Mouse (Mus musculus) liver, embryonic 16.5 days (tissue): ENCODE measurements at regions not wholly inside any gene's neighbourhood (a gene's known extent, or its start where the extent isn't known, plus 50 kb on each side); places are given as distances from the start of the nearest gene placed in this dataset.

Experiments used
- ATAC-seq: fragments of 200-750 bp; cut with Nextera tagmentation; 2 replicates; pipeline ENCODE4 v1.8.0; 2017; ENCODE audit warnings: low read depth, mild to moderate bottlenecking, moderate number of reproducible peaks, moderate library complexity
- H3K27ac ChIP-seq: fragments of 300-500 bp; sonication (generic); 2 replicates; pipeline ENCODE4 v1.5.1; 2014; ENCODE audit warnings: mild to moderate bottlenecking, low read length
- H3K27me3 ChIP-seq: fragments of 300-500 bp; sonication (generic); 2 replicates; pipeline ENCODE4 v1.6.1; 2014; ENCODE audit warnings: low read depth, low read length, mixed read lengths; ENCODE audit not compliant: control insufficient read depth, insufficient read depth
- H3K36me3 ChIP-seq: fragments of 300-500 bp; sonication (generic); 2 replicates; pipeline ENCODE4 v1.6.1; 2014; ENCODE audit warnings: mild to moderate bottlenecking; ENCODE audit not compliant: control insufficient read depth, insufficient read depth
- H3K4me1 ChIP-seq: fragments of 300-500 bp; sonication (generic); 2 replicates; pipeline ENCODE4 v1.6.1; 2014; ENCODE audit warnings: low read depth, low read length, mixed read lengths; ENCODE audit not compliant: control insufficient read depth
- H3K4me2 ChIP-seq: fragments of 300-500 bp; sonication (generic); 2 replicates; pipeline ENCODE4 v1.6.1; 2014; ENCODE audit warnings: low read depth, low read length, mixed read lengths
- H3K4me3 ChIP-seq: fragments of 300-500 bp; sonication (generic); 2 replicates; pipeline ENCODE4 v1.5.1; 2014; ENCODE audit warnings: low read depth, mild to moderate bottlenecking, low read length
- H3K9ac ChIP-seq: fragments of 300-500 bp; sonication (generic); 2 replicates; pipeline ENCODE4 v1.6.1; 2014; ENCODE audit warnings: low read depth, low read length
- H3K9me3 ChIP-seq: fragments of 300-500 bp; sonication (generic); replicated peaks from 2 replicates; pipeline ENCODE4 v1.6.1; 2016; ENCODE audit warnings: low read length; ENCODE audit not compliant: control insufficient read depth
- WGBS: fragments of 180-500 bp; shearing (Covaris S2); extraction: QIAGEN DNeasy Blood & Tissue Kit; methylation state at CpG from one replicate; pipeline ENCODE4 v1.1.7; 2014; ENCODE audit not compliant: insufficient replicate concordance; 5-methylcytosine and 5-hydroxymethylcytosine counted together

GRCm38 (mm10) chr12:29236496-29236895, 291.7 kb upstream of the Myt1l start:
- H3K9me3 ChIP-seq: no peaks in the 10 kb centered on the region
- no peaks in the 10 kb centered on the region for H3K36me3 ChIP-seq
- WGBS: 84% methylated on average over 2 of the region's 2 CpGs
- H3K9ac ChIP-seq: no peak overlapping the region
- ATAC-seq: no peak
- no peaks in the 10 kb centered on the region for H3K27me3 ChIP-seq
- H3K4me2 ChIP-seq: no peak overlapping the region
- H3K4me3 ChIP-seq: no peak overlapping the region
- no peak overlapping the region for H3K27ac ChIP-seq
- H3K4me1 ChIP-seq: no peaks in the 10 kb centered on the region

- H3K27me3 ChIP-seq: no peaks in the 10 kb centered on the region
- WGBS: 37% methylated on average over 5 of the region's 5 CpGs
- H3K4me2 ChIP-seq: no peak overlapping the region
- H3K9me3 ChIP-seq: no peaks in the 10 kb centered on the region
- H3K36me3 ChIP-seq: no peaks in the 10 kb centered on the region
- H3K27ac ChIP-seq: no peak overlapping the region
- no peak overlapping the region for H3K9ac ChIP-seq
- no peaks in the 10 kb centered on the region for H3K4me1 ChIP-seq
- H3K4me3 ChIP-seq: no peak overlapping the region
- ATAC-seq: no peak
Observed at GRCm38 (mm10) chr12:29237516-29237915, 290.7 kb upstream of the Myt1l start.

- Histone ChIP-seq H3K4me3 (no peak overlapping the region), H3K4me2 (no peak overlapping the region), H3K27ac (no peak overlapping the region), H3K27me3 (no peaks in the 10 kb centered on the region), H3K36me3 (no peaks in the 10 kb centered on the region), H3K4me1 (no peaks in the 10 kb centered on the region), H3K9ac (no peak overlapping the region), H3K9me3 (no peaks in the 10 kb centered on the region)
- 57% methylated on average over 3 of the region's 3 CpGs for WGBS
- ATAC-seq: no peak
Observed at GRCm38 (mm10) chr12:29239482-29239881, 288.7 kb upstream of the Myt1l start.

- no peak overlapping the region for H3K9ac ChIP-seq
- H3K36me3 ChIP-seq: no peaks in the 10 kb centered on the region
- H3K4me2 ChIP-seq: no peak overlapping the region
- H3K27me3 ChIP-seq: no peaks in the 10 kb centered on the region
- no peak for ATAC-seq
- H3K9me3 ChIP-seq: no peaks in the 10 kb centered on the region
- 35% methylated on average over 5 of the region's 5 CpGs for WGBS
- no peak overlapping the region for H3K27ac ChIP-seq
- no peaks in the 10 kb centered on the region for H3K4me1 ChIP-seq
- no peak overlapping the region for H3K4me3 ChIP-seq
Observed at GRCm38 (mm10) chr12:29239975-29240374, 288.2 kb upstream of the Myt1l start.

- 60% methylated on average over 5 of the region's 5 CpGs for WGBS
- no peak overlapping the region for H3K4me2 ChIP-seq
- ATAC-seq: no peak
Observed at GRCm38 (mm10) chr12:29243087-29243486, 285.1 kb upstream of the Myt1l start.

GRCm38 (mm10) chr12:29246041-29246440, 282.1 kb upstream of the Myt1l start:
- no peak for ATAC-seq
- Histone ChIP-seq H3K27me3 (no peaks in the 10 kb centered on the region), H3K9ac (no peak overlapping the region), H3K27ac (no peak overlapping the region), H3K4me2 (no peak overlapping the region), H3K4me1 (no peaks in the 10 kb centered on the region), H3K4me3 (no peak overlapping the region), H3K9me3 (no peaks in the 10 kb centered on the region), H3K36me3 (no peaks in the 10 kb centered on the region)
- 42% methylated on average over 3 of the region's 3 CpGs for WGBS

More at GRCm38 (mm10) chr12:29243087-29243486, 285.1 kb upstream of the Myt1l start:
- Histone ChIP-seq H3K9ac (no peak overlapping the region), H3K4me3 (no peak overlapping the region), H3K27ac (no peak overlapping the region), H3K27me3 (no peaks in the 10 kb centered on the region), H3K4me1 (no peaks in the 10 kb centered on the region), H3K36me3 (no peaks in the 10 kb centered on the region), H3K9me3 (no peaks in the 10 kb centered on the region)

- ATAC-seq: no peak
- H3K27ac ChIP-seq: no peak overlapping the region
- H3K9ac ChIP-seq: no peak overlapping the region
- no peak overlapping the region for H3K4me3 ChIP-seq
- no peaks in the 10 kb centered on the region for H3K4me1 ChIP-seq
- WGBS: 41% methylated on average over 5 of the region's 5 CpGs
- H3K27me3 ChIP-seq: no peaks in the 10 kb centered on the region
- H3K4me2 ChIP-seq: no peak overlapping the region
- no peaks in the 10 kb centered on the region for H3K9me3 ChIP-seq
- H3K36me3 ChIP-seq: no peaks in the 10 kb centered on the region
Observed at GRCm38 (mm10) chr12:29247356-29247755, 280.8 kb upstream of the Myt1l start.

- H3K4me1 ChIP-seq: no peaks in the 10 kb centered on the region
Observed at GRCm38 (mm10) chr12:29248459-29248858, 279.7 kb upstream of the Myt1l start.

GRCm38 (mm10) chr12:29256103-29256502, 272.1 kb upstream of the Myt1l start:
- H3K4me1 ChIP-seq: no peaks in the 10 kb centered on the region; the same call in 1 of the 2 replicates
- H3K4me3 ChIP-seq: no peak overlapping the region
- no peak for ATAC-seq
- no peaks in the 10 kb centered on the region for H3K27me3 ChIP-seq
- H3K4me2 ChIP-seq: no peak overlapping the region
- H3K9ac ChIP-seq: no peak overlapping the region
- no peaks in the 10 kb centered on the region for H3K36me3 ChIP-seq
- WGBS: 66% methylated on average over 4 of the region's 4 CpGs
- H3K9me3 ChIP-seq: no peaks in the 10 kb centered on the region
- no peak overlapping the region for H3K27ac ChIP-seq

More at GRCm38 (mm10) chr12:29248459-29248858, 279.7 kb upstream of the Myt1l start:
- no peaks in the 10 kb centered on the region for H3K27me3 ChIP-seq
- 75% methylated on average over 10 of the region's 10 CpGs for WGBS
- no peak for ATAC-seq
- H3K36me3 ChIP-seq: no peaks in the 10 kb centered on the region
- H3K4me2 ChIP-seq: no peak overlapping the region
- no peak overlapping the region for H3K27ac ChIP-seq
- no peak overlapping the region for H3K9ac ChIP-seq
- no peak overlapping the region for H3K4me3 ChIP-seq
- no peaks in the 10 kb centered on the region for H3K9me3 ChIP-seq
